Mouse (Mus musculus) lung, postnatal 0 days (tissue): ENCODE measurements around the gene Olfr211.
A peak's percentile ranks its signal among the peaks of the same experiment; 100 is the strongest.

Experiments used
- CTCF ChIP-seq: IDR thresholded peaks from 2 replicates; pipeline ENCODE4 v1.5.1; 2016; ENCODE audit warnings: antibody characterized with exemption, mild to moderate bottlenecking
- EP300 ChIP-seq: IDR thresholded peaks from 2 replicates; pipeline ENCODE4 v1.6.1; 2016; ENCODE audit warnings: antibody characterized with exemption, mild to moderate bottlenecking, control low read depth

GRCm38 (mm10) chr6:116468081-116468480 lies 20.8 kb upstream of the Olfr211 start:
- TF ChIP-seq CTCF, result peak; percentile 66
- no peak for TF ChIP-seq EP300
